Mouse (Mus musculus): ENCODE data around the gene Cmtr2. TPM values are rescaled to one million over a fixed set of nuclear protein-coding genes. Genes with fewer than 3 reads are reported as not detected.

Gene Cmtr2
- polyA plus RNA-seq, 1 experiment from 2014 or later, result 8.6 TPM

DNA sequence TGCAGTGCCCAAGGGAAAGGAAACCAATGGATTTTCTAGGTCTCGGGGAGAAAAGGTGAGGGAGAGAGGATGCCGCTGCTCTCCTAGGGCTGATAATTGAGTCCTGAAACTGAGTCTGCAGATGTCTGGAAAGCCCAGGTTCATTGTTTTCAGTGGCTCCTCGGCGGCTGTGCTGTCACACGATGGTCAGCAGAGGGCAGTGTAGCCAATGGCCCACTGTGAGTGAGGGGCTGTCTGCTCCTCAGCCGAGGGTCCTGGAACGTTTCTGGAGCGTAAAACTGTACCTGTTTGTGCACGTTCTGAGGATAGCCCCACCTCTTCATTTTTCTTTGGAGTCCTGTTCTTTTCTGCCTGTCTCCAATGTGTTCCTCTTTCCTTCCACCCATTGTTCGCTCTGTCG lies 13.7 kb upstream of the Cmtr2 start:
- ATAC-seq, result no peak
- ChIA-PET CTCF (interaction anchor here (1.8 kb wide), 1 partner anchor 16 kb away, joined by 7 read pairs; no protein-coding TSS in a partner anchor), POLR2A (no interaction called here)
- in situ Hi-C loops (cut with MboI; ENCODE audit: low pct_unique_long_range_greater_than_20kb), result no loop called here
- no peak for DNase-seq (ENCODE audit: low read depth, low spot score)
- peaks cover 5% of the 10 kb centered on the region for H3K27me3 ChIP-seq
- peak; percentile 62 for TF ChIP-seq CTCF (IDR thresholded peaks at IDR 0.05)

DNA sequence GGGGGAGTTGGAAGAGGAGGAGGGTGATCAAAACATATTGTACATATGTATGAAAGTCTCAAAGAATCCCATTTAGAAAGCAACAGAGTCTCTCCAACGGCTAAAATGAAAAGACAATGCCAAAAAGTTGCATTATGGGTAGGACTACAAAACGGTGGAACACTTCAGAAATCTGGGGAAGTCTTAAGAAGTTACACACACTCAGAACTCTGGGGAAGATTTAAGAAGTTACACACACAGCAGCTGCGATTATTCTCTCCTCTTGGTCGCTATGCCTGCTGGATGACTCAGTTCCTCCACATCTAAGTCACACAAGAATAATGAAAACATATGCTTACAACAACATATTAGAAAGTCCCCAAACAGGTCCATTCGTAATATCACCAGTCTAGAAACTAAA lies 788 bp downstream of the Cmtr2 start:
- ATAC-seq (no peak), DNase-seq (ENCODE audit: low read depth, low spot score) (no peak)
- ChIA-PET CTCF (interaction anchor here (2.9 kb wide), 1 partner anchor 14 kb away, joined by 7 read pairs; no protein-coding TSS in a partner anchor), POLR2A (no interaction called here)
- in situ Hi-C loops (cut with MboI; ENCODE audit: low pct_unique_long_range_greater_than_20kb), result no loop called here
- no peak for TF ChIP-seq CTCF (IDR thresholded peaks at IDR 0.05)
- peaks cover 8% of the 10 kb centered on the region for H3K27me3 ChIP-seq

DNA sequence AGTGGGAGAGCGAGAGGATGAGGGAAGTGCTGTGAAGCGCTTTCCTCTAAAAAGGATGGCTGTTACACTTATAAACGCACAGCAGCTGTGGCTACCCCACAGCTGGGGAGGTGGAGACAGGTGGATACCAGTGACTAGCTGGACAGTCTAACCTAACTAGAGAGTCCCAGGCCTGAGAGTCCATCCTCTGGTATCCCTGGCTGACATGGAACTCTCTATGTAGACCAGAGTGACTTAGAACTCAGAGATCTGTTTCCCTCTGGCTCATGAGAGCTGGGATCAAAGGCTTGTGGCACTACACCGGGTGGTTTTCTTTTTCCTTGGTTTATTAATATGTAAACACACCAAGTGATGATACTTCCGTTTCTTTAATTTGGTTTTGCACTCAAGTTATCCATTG lies 1.7 kb downstream of the Cmtr2 start:
- no peak for ATAC-seq
- in situ Hi-C loops (cut with MboI; ENCODE audit: low pct_unique_long_range_greater_than_20kb), result no loop called here
- no peaks in the 10 kb centered on the region for H3K27me3 ChIP-seq
- TF ChIP-seq CTCF (IDR thresholded peaks at IDR 0.05), result no peak
- ChIA-PET CTCF (interaction anchor here (2.9 kb wide), 1 partner anchor 15 kb away, joined by 7 read pairs; no protein-coding TSS in a partner anchor), POLR2A (no interaction called here)
- DNase-seq (ENCODE audit: low read depth, low spot score), result no peak

DNA sequence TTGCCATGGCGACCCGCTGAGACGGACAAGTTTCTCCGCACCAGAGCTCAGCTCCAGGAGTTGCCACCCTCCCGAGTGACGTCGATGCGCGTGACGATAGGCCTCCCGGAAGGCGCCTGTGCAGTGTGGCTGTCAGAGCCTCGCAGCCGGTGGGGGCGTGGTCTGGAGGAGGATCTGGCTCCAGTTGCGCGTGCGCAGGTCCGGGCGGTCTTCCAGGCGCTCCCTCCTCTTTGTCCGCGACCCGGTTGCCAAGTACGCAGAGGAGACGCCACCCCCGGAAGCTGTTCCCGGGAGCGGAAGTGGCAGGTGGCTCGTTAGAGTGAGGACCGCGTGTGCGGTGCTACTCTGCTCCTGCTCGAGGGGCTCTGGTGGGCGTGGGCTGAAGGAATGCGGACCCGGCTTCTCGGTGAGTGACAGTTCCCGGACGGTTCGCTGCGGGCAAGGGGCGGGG lies 2.2 kb downstream of the Cmtr2 start:
- no peak for TF ChIP-seq CTCF (IDR thresholded peaks at IDR 0.05)
- in situ Hi-C loops (cut with MboI; ENCODE audit: low pct_unique_long_range_greater_than_20kb), result no loop called here
- DNase-seq (ENCODE audit: low read depth, low spot score) (peak; percentile 87), ATAC-seq (peak; percentile 99)
- CTCF ChIA-PET, result interaction anchor here (2.9 kb wide), 1 partner anchor 15 kb away, joined by 7 read pairs; no protein-coding TSS in a partner anchor
- no peaks in the 10 kb centered on the region for H3K27me3 ChIP-seq
- POLR2A ChIA-PET, result no interaction called here

DNA sequence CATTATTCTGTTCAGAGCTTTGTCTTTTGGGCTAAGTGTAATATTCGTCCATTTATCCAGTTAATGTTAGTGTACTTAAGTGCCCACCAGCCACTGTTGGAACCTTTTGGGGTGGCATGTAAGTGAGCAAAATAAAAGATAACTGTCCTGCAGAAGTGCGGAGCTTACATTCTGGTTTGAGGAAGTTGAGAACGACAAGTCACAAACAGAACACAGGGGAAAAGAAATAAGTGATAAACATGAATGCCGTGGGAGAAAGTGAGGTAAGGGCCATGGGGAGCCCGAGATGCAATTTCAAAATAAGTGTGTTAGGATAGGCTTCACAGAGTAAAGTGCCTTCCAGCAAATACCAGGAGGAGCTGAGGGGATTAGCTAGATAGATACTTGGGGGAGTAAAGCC lies 3.0 kb downstream of the Cmtr2 start:
- ChIA-PET POLR2A (interaction anchor here (0.6 kb wide), 2 partner anchors 237 to 1928 kb away, joined by 4 read pairs; no protein-coding TSS in a partner anchor), CTCF (interaction anchor here (1.1 to 2.9 kb wide), 2 partner anchors 11 to 16 kb away, joined by 3 to 7 read pairs; no protein-coding TSS in a partner anchor)
- ATAC-seq (no peak), DNase-seq (ENCODE audit: low read depth, low spot score) (no peak)
- H3K27me3 ChIP-seq, result no peaks in the 10 kb centered on the region
- in situ Hi-C loops (cut with MboI; ENCODE audit: low pct_unique_long_range_greater_than_20kb), result no loop called here
- TF ChIP-seq CTCF (IDR thresholded peaks at IDR 0.05), result no peak

DNA sequence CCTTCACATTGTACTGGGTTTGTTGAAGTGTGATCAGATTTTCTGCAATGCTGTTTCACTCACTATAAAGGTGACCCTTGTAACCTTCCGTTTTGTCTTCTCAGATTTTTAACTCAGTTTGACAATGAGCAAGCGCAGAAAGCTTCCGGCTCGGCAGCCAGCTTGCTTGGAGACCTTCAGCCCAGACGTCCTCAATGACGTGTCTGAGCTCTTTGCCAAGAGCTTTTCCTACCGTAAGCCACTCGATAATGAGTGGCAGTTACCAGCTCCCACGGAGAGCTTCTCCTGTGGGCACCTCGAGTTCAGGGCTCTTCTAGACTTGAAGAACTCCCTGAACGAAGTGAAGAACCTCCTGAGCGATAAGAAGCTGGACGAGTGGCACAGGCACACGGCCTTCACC lies 5.5 kb downstream of the Cmtr2 start:
- POLR2A ChIA-PET, result no interaction called here
- in situ Hi-C loops (cut with MboI; ENCODE audit: low pct_unique_long_range_greater_than_20kb), result no loop called here
- ATAC-seq, result no peak
- no peak for DNase-seq (ENCODE audit: low read depth, low spot score)
- CTCF ChIA-PET, result interaction anchor here (1.4 kb wide), 2 partner anchors 18 to 25 kb away, joined by 3 to 4 read pairs; no protein-coding TSS in a partner anchor
- TF ChIP-seq CTCF (IDR thresholded peaks at IDR 0.05), result no peak
- H3K27me3 ChIP-seq, result no peaks in the 10 kb centered on the region

DNA sequence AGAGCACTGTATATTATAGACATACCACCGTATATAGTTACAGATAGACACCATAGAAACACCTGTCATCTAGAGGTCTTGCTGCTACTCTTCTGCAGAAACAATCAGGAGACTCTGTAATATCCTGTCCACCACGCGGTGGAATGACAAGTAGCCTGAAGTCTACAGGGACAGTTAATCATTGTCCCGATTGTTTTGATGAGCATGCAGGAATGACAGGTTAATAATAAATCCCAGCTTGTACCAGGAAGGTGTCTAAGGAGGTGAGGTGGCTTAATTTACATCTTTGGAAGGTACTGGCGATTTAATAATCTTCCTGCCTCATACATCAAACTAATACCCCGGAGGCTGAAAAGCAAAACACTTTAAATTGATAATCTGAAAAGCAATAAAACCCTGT lies 15.3 kb downstream of the Cmtr2 start:
- POLR2A ChIA-PET, result no interaction called here
- DNase-seq (ENCODE audit: low read depth, low spot score) (no peak), ATAC-seq (no peak)
- in situ Hi-C loops (cut with MboI; ENCODE audit: low pct_unique_long_range_greater_than_20kb), result no loop called here
- H3K27me3 ChIP-seq, result peaks cover 10% of the 10 kb centered on the region
- no peak for TF ChIP-seq CTCF (IDR thresholded peaks at IDR 0.05)
- CTCF ChIA-PET, result no interaction called here

DNA sequence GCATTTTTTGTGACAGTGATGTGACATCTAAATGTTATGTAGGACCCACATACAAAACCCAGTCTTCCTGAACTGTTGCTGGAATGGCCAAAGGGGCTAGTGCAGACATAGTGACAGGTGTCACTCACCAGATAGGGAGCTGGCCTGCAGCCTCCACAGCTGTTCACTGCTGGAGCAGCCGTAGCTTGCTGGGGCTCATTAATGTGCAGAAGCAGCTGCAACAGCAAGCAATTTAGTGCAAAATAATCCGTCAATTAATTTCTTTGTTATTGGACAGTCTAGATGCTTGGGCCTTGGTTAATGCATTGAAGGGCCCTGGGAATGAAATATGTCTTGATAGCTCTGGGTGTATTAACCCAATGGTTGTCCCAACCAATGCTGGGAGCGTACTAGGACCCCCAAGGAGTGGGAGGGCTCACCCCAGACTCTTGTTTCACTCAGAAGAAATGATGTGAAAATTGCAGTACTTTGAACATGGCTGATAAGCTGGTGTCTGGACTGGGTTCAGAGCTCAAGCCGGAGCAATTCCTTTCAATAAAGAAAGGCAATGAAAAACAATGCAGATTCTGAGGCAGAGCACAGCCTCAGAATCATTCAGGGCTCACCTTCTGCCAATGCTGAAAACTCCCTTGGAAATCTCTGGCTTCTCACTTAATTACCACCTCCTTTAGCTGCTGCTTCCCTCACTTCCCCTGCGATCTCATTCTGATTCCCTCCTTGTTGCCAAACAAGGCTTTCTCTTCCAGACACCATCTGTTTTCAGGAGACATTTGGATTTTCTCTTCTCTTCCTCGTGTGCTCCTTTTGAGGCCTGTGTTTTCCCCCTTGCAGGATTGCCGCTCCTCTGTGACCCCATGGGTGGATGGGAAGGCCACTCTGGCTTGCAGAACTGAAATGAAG lies 27.1 kb downstream of the Cmtr2 start:
- POLR2A ChIA-PET, result no interaction called here
- CTCF ChIA-PET, result interaction anchor here (1.1 kb wide), 1 partner anchor 98 kb away, joined by 3 read pairs; no protein-coding TSS in a partner anchor
- H3K27me3 ChIP-seq, result peaks cover 48% of the 10 kb centered on the region
- ATAC-seq (no peak), DNase-seq (ENCODE audit: low read depth, low spot score) (no peak)
- no peak for TF ChIP-seq CTCF (IDR thresholded peaks at IDR 0.05)
- in situ Hi-C loops (cut with MboI; ENCODE audit: low pct_unique_long_range_greater_than_20kb), result no loop called here

DNA sequence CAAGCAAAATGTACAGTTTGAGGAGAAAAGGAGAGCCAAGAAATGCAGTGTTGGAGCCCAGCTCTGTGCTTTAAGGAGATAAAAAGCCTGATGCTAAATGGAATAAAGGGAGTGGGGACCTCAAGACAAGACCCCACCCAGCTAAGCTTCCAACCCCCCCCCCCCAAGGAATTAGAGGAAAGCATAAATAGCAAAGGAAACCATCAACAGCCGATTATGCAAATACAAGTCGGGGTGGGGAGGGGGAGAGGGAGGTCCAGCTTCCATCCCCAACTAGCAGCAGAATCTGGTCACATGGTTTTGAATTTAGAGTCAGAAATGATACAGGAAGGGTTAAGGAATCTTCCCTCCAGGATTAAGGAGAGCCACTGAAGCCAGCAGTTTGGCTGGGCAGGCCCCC lies 29.1 kb downstream of the Cmtr2 start:
- ATAC-seq (no peak), DNase-seq (ENCODE audit: low read depth, low spot score) (no peak)
- ChIA-PET POLR2A (no interaction called here), CTCF (no interaction called here)
- in situ Hi-C loops (cut with MboI; ENCODE audit: low pct_unique_long_range_greater_than_20kb), result no loop called here
- no peak for TF ChIP-seq CTCF (IDR thresholded peaks at IDR 0.05)
- H3K27me3 ChIP-seq, result peaks cover 57% of the 10 kb centered on the region

DNA sequence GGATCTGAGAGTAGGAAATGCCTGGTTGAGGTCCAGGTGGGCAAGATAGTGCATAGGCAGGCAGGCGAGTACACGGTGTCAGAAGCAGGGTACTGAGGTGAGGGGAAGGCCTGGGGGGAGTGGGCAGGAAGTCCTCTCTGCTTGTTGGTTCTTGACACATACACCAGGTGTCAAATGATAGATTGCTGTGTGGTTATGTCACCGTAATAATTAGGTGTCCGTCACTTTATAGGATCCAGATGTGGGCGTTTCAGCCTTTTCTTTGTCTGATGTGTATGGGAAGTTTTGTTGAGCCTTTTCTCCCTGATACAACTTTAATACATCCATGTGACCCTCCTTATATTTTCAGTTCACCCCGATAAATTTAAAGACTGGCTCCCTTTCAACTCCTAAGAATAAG lies 31.8 kb downstream of the Cmtr2 start:
- POLR2A ChIA-PET, result no interaction called here
- DNase-seq (ENCODE audit: low read depth, low spot score) (no peak), ATAC-seq (no peak)
- CTCF ChIA-PET, result no interaction called here
- TF ChIP-seq CTCF (IDR thresholded peaks at IDR 0.05), result no peak
- in situ Hi-C loops (cut with MboI; ENCODE audit: low pct_unique_long_range_greater_than_20kb), result no loop called here
- H3K27me3 ChIP-seq, result peaks cover 55% of the 10 kb centered on the region

DNA sequence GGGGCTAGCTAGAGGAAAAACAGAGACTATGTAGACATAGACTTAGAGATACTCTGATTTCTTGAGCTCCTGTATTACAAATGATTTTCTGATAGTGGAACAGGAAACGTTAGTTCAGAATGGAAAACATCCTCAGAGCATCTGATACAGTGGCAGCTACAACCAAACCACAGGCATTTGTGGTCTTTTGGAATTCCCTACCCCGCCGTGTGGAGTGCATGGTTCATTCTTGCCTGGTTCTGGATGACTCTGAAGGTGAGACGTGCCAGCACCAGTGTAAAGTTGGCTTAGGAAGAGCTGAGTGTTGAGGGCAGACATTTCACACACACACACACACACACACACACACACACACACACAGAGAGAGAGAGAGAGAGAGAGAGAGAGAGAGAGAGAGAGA lies 38.5 kb downstream of the Cmtr2 start:
- in situ Hi-C loops (cut with MboI; ENCODE audit: low pct_unique_long_range_greater_than_20kb), result no loop called here
- POLR2A ChIA-PET, result no interaction called here
- peaks cover 46% of the 10 kb centered on the region for H3K27me3 ChIP-seq
- ATAC-seq (no peak), DNase-seq (ENCODE audit: low read depth, low spot score) (no peak)
- CTCF ChIA-PET, result no interaction called here
- TF ChIP-seq CTCF (IDR thresholded peaks at IDR 0.05), result no peak
